Mouse (Mus musculus) thymus, postnatal 36 days (tissue): ENCODE results near the gene Ndufs1.
"Not testable (repeated sequence)": the region's sequence is repeated elsewhere in the genome, so short reads cannot be mapped to it uniquely, and the experiment has no call there.

Source experiments
- DNase-seq, 2 experiments: peaks; one replicate each; pipeline ENCODE4 v3.0.0; 2022; ENCODE audit warnings: mixed read lengths in 2 of 2

Ndufs1 gene

GRCm38 (mm10) chr1:63176604-63177421 is at the start of gene Ndufs1, which contains the start of gene Eef1b2:
Ndufs1 (minus strand) TSS chr1:63176833.
Eef1b2 (plus strand) TSS chr1:63176825.
- DNase-seq = peak; percentile 97 to 98

- no peak for DNase-seq
These were observed 49.3 kb upstream of the Ndufs1 start for GRCm38 (mm10) chr1:63225890-63226289.

GRCm38 (mm10) chr1:63225009-63225408 is 48.4 kb upstream of the Ndufs1 start:
- DNase-seq = no peak

GRCm38 (mm10) chr1:63219277-63219676 is 42.6 kb upstream of the Ndufs1 start:
- DNase-seq = no peak

- no peak for DNase-seq
These were observed 38.0 kb upstream of the Ndufs1 start for GRCm38 (mm10) chr1:63214631-63215030.

GRCm38 (mm10) chr1:63214271-63214558 is 37.6 kb upstream of the Ndufs1 start, which contains the start of gene Gpr1:
Gpr1 (minus strand) TSS chr1:63214543.
- DNase-seq = no peak

- DNase-seq = no peak
These were observed 37.0 kb upstream of the Ndufs1 start for GRCm38 (mm10) chr1:63213478-63214270.

- no peak for DNase-seq
These were observed 33.4 kb upstream of the Ndufs1 start for GRCm38 (mm10) chr1:63209861-63210529.

GRCm38 (mm10) chr1:63207607-63208006 is 31.0 kb upstream of the Ndufs1 start:
- no peak for DNase-seq

- DNase-seq = no peak
These were observed 28.2 kb upstream of the Ndufs1 start for GRCm38 (mm10) chr1:63204660-63205394.

- no peak for DNase-seq
These were observed 27.5 kb upstream of the Ndufs1 start for GRCm38 (mm10) chr1:63203950-63204659.

GRCm38 (mm10) chr1:63203471-63203870 is 26.8 kb upstream of the Ndufs1 start:
- DNase-seq = no peak

- no peak for DNase-seq
These were observed 25.0 kb upstream of the Ndufs1 start for GRCm38 (mm10) chr1:63201672-63202071.

GRCm38 (mm10) chr1:63200322-63200721 is 23.7 kb upstream of the Ndufs1 start:
- no peak for DNase-seq

- no peak for DNase-seq
These were observed 22.8 kb upstream of the Ndufs1 start for GRCm38 (mm10) chr1:63199387-63199786.

- no peak for DNase-seq
These were observed 19.3 kb upstream of the Ndufs1 start for GRCm38 (mm10) chr1:63195848-63196512.

- no peak for DNase-seq
These were observed 15.9 kb upstream of the Ndufs1 start for GRCm38 (mm10) chr1:63192306-63193065.

GRCm38 (mm10) chr1:63190851-63191250 is 14.2 kb upstream of the Ndufs1 start:
- no peak for DNase-seq

- DNase-seq = no peak
These were observed 11.9 kb upstream of the Ndufs1 start for GRCm38 (mm10) chr1:63188536-63188935.

GRCm38 (mm10) chr1:63185430-63185829 is 8.8 kb upstream of the Ndufs1 start:
- DNase-seq = not testable (repeated sequence)
